Mouse (Mus musculus): ENCODE data around the gene Mss51.

The Mss51 gene

GRCm38 (mm10) chr14:20496603-20497002 lies at the start of gene Mss51:
Gene Mss51 (minus strand): TSS chr14:20496901.
- no peak for DNase-seq

GRCm38 (mm10) chr14:20546415-20546814 lies 49.7 kb upstream of the Mss51 start, which contains the start of gene Ppp3cb:
Gene Ppp3cb (minus strand): TSS chr14:20546573.
- peak; percentile 88 for DNase-seq

- peak; percentile 94 for DNase-seq
These were observed 49.0 kb upstream of the Mss51 start for GRCm38 (mm10) chr14:20545529-20546331.

GRCm38 (mm10) chr14:20544467-20545411 lies 48.0 kb upstream of the Mss51 start:
- no peak for DNase-seq

- DNase-seq, result no peak
These were observed 32.9 kb upstream of the Mss51 start for GRCm38 (mm10) chr14:20529643-20530042.

- no peak for DNase-seq
These were observed 23.5 kb upstream of the Mss51 start for GRCm38 (mm10) chr14:20520179-20520578.

- no peak for DNase-seq
These were observed 11.7 kb upstream of the Mss51 start for GRCm38 (mm10) chr14:20508424-20508823.

GRCm38 (mm10) chr14:20502966-20503365 lies 6.3 kb upstream of the Mss51 start:
- no peak for DNase-seq

GRCm38 (mm10) chr14:20499982-20500381 lies 3.3 kb upstream of the Mss51 start:
- DNase-seq, result no peak

GRCm38 (mm10) chr14:20486031-20486430 lies 10.7 kb downstream of the Mss51 start:
- DNase-seq, result no peak

GRCm38 (mm10) chr14:20482051-20482751 lies 14.5 kb downstream of the Mss51 start:
- DNase-seq, result no peak

- DNase-seq, result peak; percentile 16 to 49
These were observed 15.5 kb downstream of the Mss51 start for GRCm38 (mm10) chr14:20481211-20481610.

- DNase-seq, result no peak
These were observed 16.5 kb downstream of the Mss51 start for GRCm38 (mm10) chr14:20480195-20480579.

GRCm38 (mm10) chr14:20479291-20480194 lies 17.2 kb downstream of the Mss51 start, which contains the start of gene Anxa7:
Gene Anxa7 (minus strand): TSS chr14:20480133.
- peak; percentile 89 to 92 for DNase-seq

GRCm38 (mm10) chr14:20478801-20479200 lies 17.9 kb downstream of the Mss51 start:
- DNase-seq, result peak; percentile 64 to 72

GRCm38 (mm10) chr14:20478385-20478784 lies 18.3 kb downstream of the Mss51 start:
- DNase-seq, result no peak

- peak in 1 of 2 experiments; percentile 14 for DNase-seq
These were observed 19.3 kb downstream of the Mss51 start for GRCm38 (mm10) chr14:20477261-20478025.

GRCm38 (mm10) chr14:20460216-20460615 lies 36.5 kb downstream of the Mss51 start:
- no peak for DNase-seq

- DNase-seq, result no peak
These were observed 38.3 kb downstream of the Mss51 start for GRCm38 (mm10) chr14:20458378-20458777.

- DNase-seq, result no peak
These were observed 43.8 kb downstream of the Mss51 start for GRCm38 (mm10) chr14:20452929-20453328.
